Mouse (Mus musculus) left cerebral cortex, postnatal 10 days (tissue): ENCODE results near the gene Myh8. TPM values are rescaled to one million over a fixed set of nuclear protein-coding genes. Genes with fewer than 3 reads are reported as not detected.
A peak's percentile ranks its signal among the peaks of the same experiment; 100 is the strongest.

Experiments used
- DNase-seq, 2 experiments: peaks; one replicate each; pipeline ENCODE4 v3.0.0; 2021 to 2022; ENCODE audit warnings: low spot score in 2 of 2, mixed read lengths in 1 of 2; ENCODE audit errors: extremely low spot score in 1 of 2
- intact Hi-C: fragments of 180-260 bp; cut with DNase I; formaldehyde crosslinking; loops from one replicate; pipeline ENCODE4 v1.15.1; 2025
- total RNA-seq, 2 experiments: library from RNA; stranded (reverse); gene quantifications; 2 replicates each; pipeline ENCODE4 v1.2.3; 2021

Gene Myh8
- total RNA-seq: 1 to 10 TPM; 1.2 to 1.5 TPM

GRCm38 (mm10) chr11:67276601-67277174 lies at the start of gene Myh8:
Gene Myh8 (plus strand): TSS chr11:67277124.
- DNase-seq: peak in 1 of 2 experiments; percentile 42
- intact Hi-C loops: no loop called here

- intact Hi-C loops: no loop called here
- DNase-seq: no peak
Measured at GRCm38 (mm10) chr11:67228731-67229130, 48.2 kb upstream of the Myh8 start.

- intact Hi-C loops: no loop called here
- no peak for DNase-seq
Measured at GRCm38 (mm10) chr11:67229166-67229565, 47.8 kb upstream of the Myh8 start.

- intact Hi-C loops: no loop called here
Measured at GRCm38 (mm10) chr11:67229946-67230345, 47.0 kb upstream of the Myh8 start.

GRCm38 (mm10) chr11:67235639-67236358 lies 41.1 kb upstream of the Myh8 start:
- DNase-seq: peak; percentile 52
- intact Hi-C loops: loop anchor here (2.0 to 5.0 kb wide), 2 partner anchors 112 to 121 kb away; no protein-coding TSS in a partner anchor

More at GRCm38 (mm10) chr11:67229946-67230345, 47.0 kb upstream of the Myh8 start:
- no peak for DNase-seq

- no peak for DNase-seq
- intact Hi-C loops: loop anchor here (5.0 kb wide), 1 partner anchor 111 kb away; no protein-coding TSS in a partner anchor
Measured at GRCm38 (mm10) chr11:67236799-67237198, 40.1 kb upstream of the Myh8 start.

- DNase-seq: no peak
- intact Hi-C loops: loop anchor here (5.0 kb wide), 1 partner anchor 110 kb away; no protein-coding TSS in a partner anchor
Measured at GRCm38 (mm10) chr11:67237481-67238079, 39.3 kb upstream of the Myh8 start, which contains the start of gene Myh4. Gene Myh4 (plus strand): TSS chr11:67238029.

- intact Hi-C loops: no loop called here
- DNase-seq: no peak
Measured at GRCm38 (mm10) chr11:67241051-67241450, 35.9 kb upstream of the Myh8 start.

GRCm38 (mm10) chr11:67253691-67254090 lies 23.2 kb upstream of the Myh8 start:
- peak in 1 of 2 experiments; percentile 20 for DNase-seq
- intact Hi-C loops: no loop called here

GRCm38 (mm10) chr11:67257048-67257447 lies 19.9 kb upstream of the Myh8 start:
- intact Hi-C loops: no loop called here
- DNase-seq: no peak

GRCm38 (mm10) chr11:67260956-67261355 lies 16.0 kb upstream of the Myh8 start:
- intact Hi-C loops: no loop called here
- no peak for DNase-seq

- intact Hi-C loops: no loop called here
- no peak for DNase-seq
Measured at GRCm38 (mm10) chr11:67293440-67293839, 16.5 kb downstream of the Myh8 start.

- intact Hi-C loops: no loop called here
- no peak for DNase-seq
Measured at GRCm38 (mm10) chr11:67313733-67314452, 37.0 kb downstream of the Myh8 start.

GRCm38 (mm10) chr11:67321358-67321757 lies 44.4 kb downstream of the Myh8 start, which contains the start of gene Myh13:
Gene Myh13 (plus strand): TSS chr11:67321658.
- no peak for DNase-seq
- intact Hi-C loops: no loop called here

GRCm38 (mm10) chr11:67326536-67326935 lies 49.6 kb downstream of the Myh8 start:
- DNase-seq: no peak
- intact Hi-C loops: no loop called here

GRCm38 (mm10) chr11:67344556-67344955 lies 67.6 kb downstream of the Myh8 start:
- no peak for DNase-seq
- intact Hi-C loops: no loop called here

- no peak for DNase-seq
- intact Hi-C loops: loop anchor here (5.0 kb wide), 1 partner anchor 108 kb away; the partner anchor contains the start of gene Myh4
Measured at GRCm38 (mm10) chr11:67345186-67345855, 68.4 kb downstream of the Myh8 start.

GRCm38 (mm10) chr11:67345856-67346236 lies 68.9 kb downstream of the Myh8 start:
- no peak for DNase-seq
- intact Hi-C loops: loop anchor here (5.0 kb wide), 1 partner anchor 109 kb away; the partner anchor contains the start of gene Myh4
